Mouse (Mus musculus) stomach, embryonic 15.5 days (tissue): ENCODE measurements around the gene Sorl1. TPM values are rescaled to one million over a fixed set of nuclear protein-coding genes. Genes with fewer than 3 reads are reported as not detected.
A peak's percentile ranks its signal among the peaks of the same experiment; 100 is the strongest.

Source experiments
- ATAC-seq: fragments of 200-750 bp; cut with Nextera tagmentation; 2 replicates; pipeline ENCODE4 v1.8.0; 2017; ENCODE audit warnings: low read depth, moderate number of reproducible peaks, moderate TSS enrichment; ENCODE audit not compliant: insufficient read depth, low FRiP score
- H3K27ac ChIP-seq: fragments of 300-500 bp; sonication (generic); 2 replicates; pipeline ENCODE4 v1.5.1; 2015; ENCODE audit warnings: mild to moderate bottlenecking, inconsistent platforms
- H3K27me3 ChIP-seq: fragments of 300-500 bp; sonication (generic); replicated peaks from 2 replicates; pipeline ENCODE4 v1.6.1; 2015; ENCODE audit warnings: inconsistent platforms
- H3K36me3 ChIP-seq: fragments of 300-500 bp; sonication (generic); 2 replicates; pipeline ENCODE4 v1.6.1; 2015; ENCODE audit warnings: inconsistent platforms
- H3K4me1 ChIP-seq: fragments of 300-500 bp; sonication (generic); 2 replicates; pipeline ENCODE4 v1.6.1; 2015; ENCODE audit warnings: inconsistent platforms
- H3K4me2 ChIP-seq: fragments of 300-500 bp; sonication (generic); 2 replicates; pipeline ENCODE4 v1.6.1; 2015; ENCODE audit warnings: mild to moderate bottlenecking, inconsistent platforms
- H3K4me3 ChIP-seq: fragments of 300-500 bp; sonication (generic); replicated peaks from 2 replicates; pipeline ENCODE4 v1.5.1; 2015; ENCODE audit warnings: inconsistent platforms
- H3K9ac ChIP-seq: fragments of 300-500 bp; sonication (generic); 2 replicates; pipeline ENCODE4 v1.6.1; 2015; ENCODE audit warnings: inconsistent platforms
- H3K9me3 ChIP-seq: fragments of 300-500 bp; sonication (generic); 2 replicates; pipeline ENCODE4 v1.6.1; 2016; ENCODE audit warnings: inconsistent platforms
- WGBS: fragments of 180-500 bp; shearing (Covaris S2); methylation state at CpG from one replicate; pipeline ENCODE4 v1.1.7; 2015; 5-methylcytosine and 5-hydroxymethylcytosine counted together
- polyA plus RNA-seq: library from polyadenylated mRNA; unstranded; fragments of >200 nt; fragmentation: Nextera tagmentation; extraction: Ambion mirVana; gene quantifications from 2 replicates; pipeline ENCODE4 v1.2.1, GENCODE M21; 2015

Sorl1 gene
- polyA plus RNA-seq, 1 experiment from 2014 or later = 11.4 TPM

DNA sequence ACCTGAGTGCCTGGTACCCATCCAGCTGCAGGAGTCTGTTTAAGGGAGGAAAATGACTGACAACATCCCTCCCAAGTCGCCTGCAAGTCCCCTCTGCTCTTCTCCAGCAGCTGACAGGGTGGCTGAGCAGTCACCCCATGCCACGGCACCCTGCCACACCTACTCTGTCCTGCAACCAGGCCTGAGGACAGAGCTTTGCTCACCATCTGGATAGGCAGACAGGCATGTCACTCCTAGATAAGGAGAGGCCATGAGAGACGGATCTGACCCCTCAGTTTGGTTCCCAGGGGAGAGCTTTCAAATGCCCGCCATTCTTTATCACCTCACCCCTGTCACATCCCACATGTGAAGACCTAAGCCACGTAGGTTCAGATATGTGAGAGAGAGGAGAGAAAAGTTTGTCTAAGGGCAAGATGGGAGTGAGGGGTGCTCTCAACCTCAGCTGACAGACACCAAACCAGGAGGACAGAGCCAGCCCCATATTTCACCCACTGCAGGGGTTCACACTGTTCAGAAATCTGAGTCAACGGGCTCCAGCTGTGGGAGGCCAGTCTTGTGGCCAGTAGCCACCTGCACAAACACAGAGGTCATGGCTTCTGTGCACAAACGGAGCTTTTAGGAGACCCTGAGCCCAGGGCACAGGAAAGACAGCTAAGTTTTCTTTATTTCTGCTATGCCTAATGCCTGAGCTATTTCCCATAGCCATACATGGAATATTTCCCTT is 104.6 kb downstream of the Sorl1 start:
- no peak overlapping the region for H3K27ac ChIP-seq
- 48% methylated on average over 7 of the region's 7 CpGs for WGBS
- no peak overlapping the region for H3K4me3 ChIP-seq
- no peak overlapping the region for H3K4me2 ChIP-seq
- ATAC-seq = no peak
- H3K27me3 ChIP-seq = no peaks in the 10 kb centered on the region
- no peak overlapping the region for H3K9ac ChIP-seq
- H3K4me1 ChIP-seq = no peaks in the 10 kb centered on the region
- H3K9me3 ChIP-seq = no peaks in the 10 kb centered on the region
- peaks cover 17% of the 10 kb centered on the region; the same call in 1 of the 2 replicates for H3K36me3 ChIP-seq

- ATAC-seq = no peak
- H3K27ac ChIP-seq = no peak overlapping the region
- H3K9me3 ChIP-seq = no peaks in the 10 kb centered on the region
- H3K9ac ChIP-seq = no peak overlapping the region
- H3K36me3 ChIP-seq = no peaks in the 10 kb centered on the region
- H3K4me2 ChIP-seq = no peak overlapping the region
- H3K4me3 ChIP-seq = no peak overlapping the region
- H3K27me3 ChIP-seq = no peaks in the 10 kb centered on the region
- WGBS = 86% methylated on average over 5 of the region's 5 CpGs
- H3K4me1 ChIP-seq = no peaks in the 10 kb centered on the region
Observed at GRCm38 (mm10) chr9:42008501-42008900, 115.6 kb downstream of the Sorl1 start.

- Histone ChIP-seq H3K27ac (no peak overlapping the region), H3K4me1 (no peaks in the 10 kb centered on the region), H3K4me3 (no peak overlapping the region), H3K9me3 (no peaks in the 10 kb centered on the region), H3K9ac (no peak overlapping the region), H3K4me2 (no peak overlapping the region), H3K27me3 (no peaks in the 10 kb centered on the region), H3K36me3 (no peaks in the 10 kb centered on the region)
- 41% methylated on average over 8 of the region's 8 CpGs for WGBS
- peak; percentile 60; the same call in 1 of the 2 replicates for ATAC-seq
Observed at GRCm38 (mm10) chr9:42005101-42005500, 119.0 kb downstream of the Sorl1 start.

- Histone ChIP-seq H3K9ac (no peak overlapping the region), H3K4me2 (no peak overlapping the region), H3K4me3 (no peak overlapping the region), H3K27me3 (no peaks in the 10 kb centered on the region), H3K36me3 (no peaks in the 10 kb centered on the region), H3K27ac (no peak overlapping the region), H3K4me1 (no peaks in the 10 kb centered on the region), H3K9me3 (no peaks in the 10 kb centered on the region)
- WGBS = 64% methylated on average over 4 of the region's 4 CpGs
- no peak for ATAC-seq
Observed at GRCm38 (mm10) chr9:42004140-42004539, 120.0 kb downstream of the Sorl1 start.

DNA sequence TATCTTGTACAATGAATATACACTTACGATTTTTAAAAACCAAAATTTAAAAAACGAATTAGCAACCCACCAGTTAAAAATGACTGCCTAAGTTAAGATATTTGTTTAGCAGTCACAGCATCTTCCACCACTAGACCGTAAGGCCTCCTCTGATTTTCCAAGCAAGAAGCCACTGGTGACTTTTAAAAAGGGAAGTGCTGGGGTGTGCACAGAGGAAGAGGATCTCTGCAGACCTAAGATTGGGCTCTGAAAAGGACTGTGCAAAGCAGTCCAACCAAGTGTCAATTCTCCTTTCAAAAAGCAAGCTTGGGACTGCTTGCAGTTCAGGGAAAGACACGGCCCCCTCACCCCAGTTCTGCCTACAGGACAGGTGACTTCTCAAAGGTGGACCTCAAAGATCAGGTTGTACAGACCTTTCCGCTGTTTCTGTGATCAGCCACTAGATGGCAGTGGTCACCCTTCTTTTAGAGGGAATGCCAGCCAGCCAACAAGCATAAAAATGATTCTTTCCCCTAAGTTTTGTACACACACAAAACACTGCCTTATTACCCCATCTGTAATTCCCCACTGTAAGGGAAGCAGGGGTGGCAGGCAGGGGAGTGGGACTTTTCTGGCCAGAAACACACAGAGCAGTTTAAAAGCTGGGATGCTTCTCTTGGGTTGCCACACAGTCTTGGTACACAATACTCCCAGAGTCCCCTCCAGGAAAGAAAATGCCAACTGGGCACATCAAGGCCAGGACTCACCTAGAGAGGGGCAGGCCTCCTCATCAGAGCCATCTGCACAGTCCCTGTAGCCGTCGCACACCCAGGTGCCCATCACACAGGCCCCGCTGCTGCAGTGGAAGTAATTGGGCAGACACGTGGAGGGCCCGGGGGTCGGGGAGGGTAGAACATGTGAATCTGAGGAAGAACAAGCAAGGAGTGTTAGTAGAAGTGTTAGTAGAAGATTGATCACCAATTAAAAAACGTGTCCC is 124.3 kb downstream of the Sorl1 start:
- Histone ChIP-seq H3K27ac (no peak overlapping the region), H3K4me2 (no peak overlapping the region), H3K9me3 (no peaks in the 10 kb centered on the region), H3K4me3 (no peak overlapping the region), H3K4me1 (no peaks in the 10 kb centered on the region), H3K36me3 (no peaks in the 10 kb centered on the region), H3K9ac (no peak overlapping the region), H3K27me3 (no peaks in the 10 kb centered on the region)
- 67% methylated on average over 12 of the region's 12 CpGs for WGBS
- ATAC-seq = no peak

- H3K9ac ChIP-seq = no peak overlapping the region
- H3K36me3 ChIP-seq = no peaks in the 10 kb centered on the region
- no peaks in the 10 kb centered on the region for H3K27me3 ChIP-seq
- H3K4me2 ChIP-seq = no peak overlapping the region
- H3K4me3 ChIP-seq = no peak overlapping the region
- H3K9me3 ChIP-seq = no peaks in the 10 kb centered on the region
- WGBS = 88% methylated on average over 9 of the region's 9 CpGs
- no peaks in the 10 kb centered on the region for H3K4me1 ChIP-seq
- no peak overlapping the region for H3K27ac ChIP-seq
- ATAC-seq = no peak
Observed at GRCm38 (mm10) chr9:41995278-41995677, 128.8 kb downstream of the Sorl1 start.

DNA sequence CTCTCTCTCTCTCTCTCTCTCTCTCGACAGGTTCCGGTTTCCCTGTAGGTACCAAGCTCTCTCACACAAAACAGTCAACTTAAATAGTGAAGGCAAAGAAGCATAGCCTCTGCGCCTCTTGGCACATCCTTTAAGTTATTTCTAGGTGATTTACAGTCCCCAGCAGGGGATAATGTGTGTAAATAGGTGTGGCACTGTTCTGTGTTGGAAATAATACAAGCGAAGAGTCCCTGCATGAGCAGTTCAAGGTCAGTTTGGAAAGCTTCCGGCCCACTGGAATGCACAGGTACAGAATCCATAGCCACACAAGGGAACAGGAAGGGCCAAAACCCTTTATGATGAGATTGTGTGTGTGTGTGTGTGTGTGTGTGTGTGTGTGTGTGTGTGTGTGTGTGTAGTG is 130.3 kb downstream of the Sorl1 start:
- Histone ChIP-seq H3K9ac (no peak overlapping the region), H3K4me3 (no peak overlapping the region), H3K27ac (no peak overlapping the region), H3K9me3 (no peaks in the 10 kb centered on the region), H3K27me3 (no peaks in the 10 kb centered on the region), H3K4me1 (no peaks in the 10 kb centered on the region), H3K4me2 (no peak overlapping the region), H3K36me3 (no peaks in the 10 kb centered on the region)
- 71% methylated on average over 5 of the region's 5 CpGs for WGBS
- no peak for ATAC-seq

GRCm38 (mm10) chr9:41992841-41993240 is 131.3 kb downstream of the Sorl1 start:
- Histone ChIP-seq H3K27me3 (no peaks in the 10 kb centered on the region), H3K9me3 (no peaks in the 10 kb centered on the region), H3K4me1 (no peaks in the 10 kb centered on the region), H3K4me3 (no peak overlapping the region), H3K9ac (no peak overlapping the region), H3K36me3 (no peaks in the 10 kb centered on the region), H3K4me2 (no peak overlapping the region), H3K27ac (no peak overlapping the region)
- WGBS = 84% methylated on average over 5 of the region's 5 CpGs
- no peak for ATAC-seq

DNA sequence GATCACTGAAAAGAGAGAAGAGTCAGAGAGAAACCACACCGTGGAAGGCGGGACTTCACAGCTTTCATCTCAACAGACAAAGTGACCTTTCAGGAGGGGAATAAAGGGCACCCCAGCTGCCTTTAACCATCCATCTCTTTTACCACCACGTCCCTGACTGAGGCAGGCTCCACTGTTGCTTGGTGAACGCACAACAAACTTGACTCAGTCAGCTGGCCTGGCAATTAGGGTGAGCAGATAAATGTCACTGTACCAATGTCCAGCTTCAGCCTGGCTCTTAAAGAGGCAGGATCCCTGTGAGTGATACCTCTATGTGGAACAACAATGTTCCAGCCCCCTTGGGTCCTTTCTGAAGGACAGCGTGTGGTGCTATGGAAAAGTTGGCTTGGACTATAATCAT is 138.5 kb downstream of the Sorl1 start:
- no peak overlapping the region for H3K9ac ChIP-seq
- no peaks in the 10 kb centered on the region for H3K9me3 ChIP-seq
- H3K4me1 ChIP-seq = no peaks in the 10 kb centered on the region
- no peak overlapping the region for H3K27ac ChIP-seq
- 70% methylated on average over 5 of the region's 5 CpGs for WGBS
- no peak for ATAC-seq
- no peak overlapping the region for H3K4me2 ChIP-seq
- H3K36me3 ChIP-seq = no peaks in the 10 kb centered on the region
- H3K27me3 ChIP-seq = no peaks in the 10 kb centered on the region
- H3K4me3 ChIP-seq = no peak overlapping the region

DNA sequence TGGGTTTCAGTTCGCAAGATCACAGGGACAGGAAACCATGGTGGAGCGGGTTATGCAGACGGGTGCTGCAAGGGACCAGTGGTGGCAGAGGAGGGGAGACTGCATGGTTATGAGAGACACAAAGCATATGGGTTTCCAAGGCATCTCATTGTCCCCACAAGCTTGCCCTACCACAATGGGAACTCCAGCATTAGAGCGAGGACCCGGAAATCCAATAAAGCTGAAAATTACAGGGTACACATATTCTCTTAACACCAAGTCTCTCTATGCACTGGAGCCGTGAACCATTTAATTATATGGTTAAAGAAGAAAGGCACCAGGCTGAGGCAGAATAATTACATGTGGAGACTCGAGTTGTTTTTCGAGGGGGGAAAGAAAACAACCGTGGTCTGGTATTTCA is 139.0 kb downstream of the Sorl1 start:
- no peaks in the 10 kb centered on the region for H3K4me1 ChIP-seq
- H3K4me3 ChIP-seq = no peak overlapping the region
- WGBS = 86% methylated on average over 9 of the region's 9 CpGs
- no peak for ATAC-seq
- H3K27ac ChIP-seq = no peak overlapping the region
- H3K27me3 ChIP-seq = no peaks in the 10 kb centered on the region
- no peak overlapping the region for H3K4me2 ChIP-seq
- no peaks in the 10 kb centered on the region for H3K9me3 ChIP-seq
- no peak overlapping the region for H3K9ac ChIP-seq
- no peaks in the 10 kb centered on the region for H3K36me3 ChIP-seq

- H3K27me3 ChIP-seq = no peaks in the 10 kb centered on the region
- 78% methylated on average over 11 of the region's 11 CpGs for WGBS
- no peaks in the 10 kb centered on the region for H3K4me1 ChIP-seq
- H3K27ac ChIP-seq = no peak overlapping the region
- no peak overlapping the region for H3K4me3 ChIP-seq
- no peak for ATAC-seq
- no peak overlapping the region for H3K4me2 ChIP-seq
- no peaks in the 10 kb centered on the region for H3K36me3 ChIP-seq
- H3K9me3 ChIP-seq = no peaks in the 10 kb centered on the region
- H3K9ac ChIP-seq = no peak overlapping the region
Observed at GRCm38 (mm10) chr9:41984306-41984705, 139.8 kb downstream of the Sorl1 start.

GRCm38 (mm10) chr9:41983286-41983685 is 140.8 kb downstream of the Sorl1 start:
- Histone ChIP-seq H3K27ac (no peak overlapping the region), H3K9ac (no peak overlapping the region), H3K4me1 (no peaks in the 10 kb centered on the region), H3K27me3 (no peaks in the 10 kb centered on the region), H3K36me3 (peaks cover 3% of the 10 kb centered on the region; the same call in 1 of the 2 replicates), H3K9me3 (no peaks in the 10 kb centered on the region), H3K4me2 (no peak overlapping the region), H3K4me3 (no peak overlapping the region)
- 86% methylated on average over 3 of the region's 3 CpGs for WGBS
- no peak for ATAC-seq
